Mouse (Mus musculus) midbrain, embryonic 12.5 days (tissue): ENCODE results near the gene Gm20388. TPM values are rescaled to one million over a fixed set of nuclear protein-coding genes. Genes with fewer than 3 reads are reported as not detected.

Experiments
- ATAC-seq: fragments of 200-750 bp; cut with Nextera tagmentation; 2 replicates; pipeline ENCODE4 v1.8.0; 2017; ENCODE audit warnings: low read depth, moderate TSS enrichment, moderate library complexity; ENCODE audit not compliant: low FRiP score
- H3K27ac ChIP-seq: fragments of 300-500 bp; sonication (generic); replicated peaks from 2 replicates; pipeline ENCODE4 v1.5.1; 2016; ENCODE audit warnings: mild to moderate bottlenecking
- H3K27me3 ChIP-seq: fragments of 300-500 bp; sonication (generic); 2 replicates; pipeline ENCODE4 v1.6.1; 2016; ENCODE audit warnings: mild to moderate bottlenecking
- H3K36me3 ChIP-seq: fragments of 300-500 bp; sonication (generic); 2 replicates; pipeline ENCODE4 v1.6.1; 2016
- H3K4me1 ChIP-seq: fragments of 300-500 bp; sonication (generic); 2 replicates; pipeline ENCODE4 v1.6.1; 2016
- H3K4me2 ChIP-seq: fragments of 300-500 bp; sonication (generic); replicated peaks from 2 replicates; pipeline ENCODE4 v1.6.1; 2016; ENCODE audit warnings: mild to moderate bottlenecking, moderate library complexity
- H3K4me3 ChIP-seq: fragments of 300-500 bp; sonication (generic); 2 replicates; pipeline ENCODE4 v1.5.1; 2016; ENCODE audit warnings: mild to moderate bottlenecking
- H3K9ac ChIP-seq: fragments of 300-500 bp; sonication (generic); replicated peaks from 2 replicates; pipeline ENCODE4 v1.6.1; 2016; ENCODE audit warnings: mild to moderate bottlenecking, moderate library complexity
- H3K9me3 ChIP-seq: fragments of 300-500 bp; sonication (generic); 2 replicates; pipeline ENCODE4 v1.6.1; 2016; ENCODE audit warnings: mild to moderate bottlenecking
- WGBS: fragments of 180-500 bp; shearing (Covaris S2); methylation state at CpG from one replicate; pipeline ENCODE4 v1.1.7; 2016; 5-methylcytosine and 5-hydroxymethylcytosine counted together
- polyA plus RNA-seq: library from polyadenylated mRNA; unstranded; fragments of >200 nt; fragmentation: Nextera tagmentation; extraction: Ambion mirVana; gene quantifications from 2 replicates; pipeline ENCODE4 v1.2.1, GENCODE M21; 2016

Gm20388 gene
- polyA plus RNA-seq, 1 experiment from 2014 or later: not detected

DNA sequence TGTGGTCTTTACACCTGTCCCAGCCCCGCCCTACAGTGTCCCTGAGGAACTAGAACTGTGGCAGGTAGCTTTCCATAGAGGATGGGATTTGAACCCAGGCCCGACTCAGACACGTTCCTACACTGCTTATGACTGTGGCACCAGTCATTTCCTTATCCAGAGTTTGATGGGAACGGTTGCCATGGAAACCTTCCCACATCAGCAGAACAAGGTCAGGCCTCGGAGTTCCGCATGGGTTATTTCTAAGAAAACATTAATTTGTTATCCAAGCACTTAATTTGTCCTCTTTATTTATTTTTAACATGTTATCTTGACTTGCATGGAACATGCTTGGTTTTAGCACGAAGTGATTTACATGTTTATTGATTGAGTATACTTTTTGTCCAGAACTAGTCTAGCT, 91.1 kb downstream of the Gm20388 start:
- Histone ChIP-seq H3K9me3 (no peaks in the 10 kb centered on the region), H3K27me3 (no peaks in the 10 kb centered on the region; the same call in 1 of the 2 replicates), H3K36me3 (no peaks in the 10 kb centered on the region), H3K9ac (no peak overlapping the region), H3K4me3 (no peak overlapping the region), H3K4me1 (0 out of 2 replicates have a peak, but pooled peaks cover 10% of the 10 kb centered on the region), H3K27ac (no peak overlapping the region), H3K4me2 (no peak overlapping the region)
- no peak for ATAC-seq
- 67% methylated on average over 7 of the region's 7 CpGs for WGBS

DNA sequence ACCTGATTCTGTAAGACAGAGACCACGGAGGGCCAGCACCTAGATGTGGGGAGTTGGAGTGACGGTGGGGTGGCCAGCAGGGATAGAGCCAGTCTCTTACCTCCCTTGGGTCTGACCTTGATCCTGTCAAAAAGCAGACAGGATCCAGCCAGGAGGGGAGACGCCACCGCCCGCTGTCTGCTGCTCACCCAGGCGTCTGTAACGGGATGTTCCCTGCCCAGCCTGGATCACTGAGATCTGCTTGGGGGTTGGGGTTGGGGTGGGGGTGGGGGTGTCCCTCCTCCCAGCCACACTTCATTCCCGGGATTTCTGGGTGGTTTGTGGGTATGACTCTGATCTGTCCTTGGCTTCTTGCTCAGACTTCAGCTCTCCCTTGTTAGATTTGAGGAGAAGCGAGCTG, 91.7 kb downstream of the Gm20388 start:
- 0 out of 2 replicates have a peak, but pooled peaks cover 10% of the 10 kb centered on the region for H3K4me1 ChIP-seq
- 63% methylated on average over 9 of the region's 9 CpGs for WGBS
- no peak overlapping the region for H3K4me3 ChIP-seq
- H3K9ac ChIP-seq: no peak overlapping the region
- no peak overlapping the region for H3K4me2 ChIP-seq
- H3K36me3 ChIP-seq: no peaks in the 10 kb centered on the region
- H3K9me3 ChIP-seq: no peaks in the 10 kb centered on the region
- H3K27ac ChIP-seq: no peak overlapping the region
- no peak for ATAC-seq
- no peaks in the 10 kb centered on the region; the same call in 1 of the 2 replicates for H3K27me3 ChIP-seq

DNA sequence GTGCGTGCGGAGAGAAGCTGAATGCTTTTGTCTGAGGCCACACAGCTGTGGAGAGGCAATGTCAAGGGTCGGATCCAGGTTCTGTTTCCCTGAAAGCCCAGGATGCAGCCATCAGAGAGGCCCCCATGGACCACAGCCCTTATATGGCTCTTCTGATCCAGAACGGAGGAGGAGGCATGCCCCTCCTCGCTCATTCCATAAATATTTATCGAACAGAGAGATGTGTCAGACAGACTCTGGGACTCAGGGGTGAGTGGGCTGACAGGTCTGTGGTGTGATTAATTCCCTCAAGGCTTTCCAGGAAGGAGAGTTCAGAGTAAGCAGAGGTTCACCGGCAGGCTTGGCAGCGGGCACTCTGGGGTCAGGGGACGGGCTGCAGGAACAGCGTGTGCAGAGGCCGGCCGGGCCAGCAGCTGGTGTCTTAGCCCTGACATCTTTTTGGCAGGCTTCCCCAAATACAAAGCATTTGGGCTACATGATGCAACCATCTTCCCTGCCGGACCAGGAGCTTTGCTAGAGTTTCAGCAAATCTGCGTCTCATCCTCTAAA, 93.6 kb downstream of the Gm20388 start:
- H3K27ac ChIP-seq: 0 out of 2 replicates have a peak overlapping the region, but pooled peaks have one; percentile 2
- 0 out of 2 replicates have a peak, but pooled peaks cover 10% of the 10 kb centered on the region for H3K4me1 ChIP-seq
- 54% methylated on average over 14 of the region's 14 CpGs for WGBS
- no peak overlapping the region for H3K4me3 ChIP-seq
- H3K9ac ChIP-seq: no peak overlapping the region
- no peaks in the 10 kb centered on the region for H3K36me3 ChIP-seq
- ATAC-seq: no peak
- H3K4me2 ChIP-seq: no peak overlapping the region
- no peaks in the 10 kb centered on the region; the same call in 1 of the 2 replicates for H3K27me3 ChIP-seq
- no peaks in the 10 kb centered on the region for H3K9me3 ChIP-seq

DNA sequence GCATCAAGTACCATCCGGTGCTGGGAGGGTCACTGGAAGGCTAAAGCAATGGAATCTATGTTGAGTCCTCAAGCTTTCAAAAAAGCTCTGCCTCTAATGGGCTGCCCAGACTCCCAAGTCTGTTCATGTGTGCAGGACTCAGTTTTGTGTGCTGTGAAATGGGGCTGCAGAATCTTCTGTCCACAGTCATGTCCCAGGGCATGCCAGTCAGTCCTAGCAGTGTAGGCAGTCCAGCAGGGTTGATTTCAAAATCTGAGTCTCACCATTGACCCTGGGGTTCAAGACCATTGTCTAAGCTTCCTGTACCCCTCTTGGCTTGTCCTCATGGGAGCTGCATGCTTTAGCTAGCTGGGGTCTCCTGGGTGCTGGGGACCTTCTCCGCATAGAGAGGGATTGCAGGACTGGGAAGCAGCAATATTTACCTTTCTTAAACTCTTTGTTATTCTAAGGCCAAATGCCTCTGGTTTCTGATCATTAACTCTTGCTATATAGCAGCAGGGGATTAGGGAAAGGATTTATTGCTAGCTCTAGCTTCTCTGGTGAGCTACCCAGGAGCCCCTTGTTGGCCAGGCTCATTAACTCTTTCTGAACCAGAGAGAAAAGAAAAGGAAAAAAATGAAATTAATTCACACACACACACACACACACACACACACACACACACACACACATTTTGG, 94.2 kb downstream of the Gm20388 start:
- WGBS: 54% methylated on average over 2 of the region's 2 CpGs
- no peak overlapping the region for H3K27ac ChIP-seq

DNA sequence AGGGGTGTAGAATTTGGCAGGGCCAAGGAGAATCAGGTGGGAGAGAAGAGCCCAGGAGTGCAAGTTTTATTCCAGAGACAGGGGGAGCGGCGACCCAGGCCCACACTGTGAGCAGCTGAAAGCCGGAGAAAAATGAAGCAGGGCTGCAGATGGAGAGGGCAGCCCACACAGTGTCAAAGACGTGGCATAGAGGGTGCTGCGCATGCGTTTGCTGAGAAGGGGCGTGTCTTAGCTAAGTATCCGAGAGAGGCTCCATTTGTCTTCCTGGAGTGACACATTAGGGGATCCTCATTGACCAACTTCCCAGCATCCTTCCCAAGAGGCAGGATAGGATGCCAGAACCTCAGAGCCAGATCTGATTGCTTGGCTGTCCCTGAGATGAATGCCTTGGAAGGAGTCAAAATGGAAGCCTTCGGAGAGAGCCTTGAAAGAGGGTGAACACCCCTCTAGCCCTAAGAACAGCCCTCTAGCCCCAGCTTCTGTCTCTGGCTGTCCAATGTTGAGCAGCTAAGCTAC, 96.1 kb downstream of the Gm20388 start:
- H3K4me2 ChIP-seq: no peak overlapping the region
- no peak overlapping the region for H3K9ac ChIP-seq
- no peaks in the 10 kb centered on the region for H3K9me3 ChIP-seq
- no peak for ATAC-seq
- no peaks in the 10 kb centered on the region for H3K36me3 ChIP-seq
- H3K27me3 ChIP-seq: no peaks in the 10 kb centered on the region; the same call in 1 of the 2 replicates
- H3K27ac ChIP-seq: no peak overlapping the region
- H3K4me1 ChIP-seq: 0 out of 2 replicates have a peak, but pooled peaks cover 13% of the 10 kb centered on the region
- H3K4me3 ChIP-seq: no peak overlapping the region
- WGBS: 41% methylated on average over 9 of the region's 9 CpGs

More for the DNA sequence above, 94.2 kb downstream of the Gm20388 start:
- Histone ChIP-seq H3K36me3 (no peaks in the 10 kb centered on the region), H3K4me3 (no peak overlapping the region), H3K4me2 (no peak overlapping the region), H3K9me3 (no peaks in the 10 kb centered on the region), H3K27me3 (no peaks in the 10 kb centered on the region; the same call in 1 of the 2 replicates), H3K4me1 (0 out of 2 replicates have a peak, but pooled peaks cover 13% of the 10 kb centered on the region), H3K9ac (no peak overlapping the region)
- ATAC-seq: no peak

DNA sequence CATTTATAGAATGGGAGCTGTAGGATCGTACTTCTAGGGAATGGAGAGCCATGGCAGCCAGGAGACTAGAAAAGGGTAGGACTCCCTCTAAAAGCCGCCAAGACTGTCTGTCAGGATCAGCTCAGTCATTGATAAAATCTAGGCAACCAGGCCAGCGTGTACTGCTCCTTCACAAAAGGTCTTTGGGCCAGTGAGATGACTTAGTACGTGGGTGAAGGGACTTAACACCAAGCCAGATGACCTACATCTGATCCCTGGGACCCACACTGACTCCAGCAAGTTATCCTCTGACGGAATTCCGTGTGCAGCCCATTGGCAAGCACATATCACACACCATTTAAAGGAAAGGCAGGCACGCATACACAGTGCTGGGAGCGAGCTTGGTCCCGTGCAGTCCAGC, 96.5 kb downstream of the Gm20388 start:
- 82% methylated on average over 9 of the region's 9 CpGs for WGBS
- Histone ChIP-seq H3K4me2 (no peak overlapping the region), H3K9me3 (no peaks in the 10 kb centered on the region), H3K9ac (no peak overlapping the region), H3K27ac (no peak overlapping the region), H3K4me3 (no peak overlapping the region), H3K27me3 (peaks cover 2% of the 10 kb centered on the region; the same call in 1 of the 2 replicates), H3K4me1 (0 out of 2 replicates have a peak, but pooled peaks cover 13% of the 10 kb centered on the region), H3K36me3 (no peaks in the 10 kb centered on the region)
- ATAC-seq: no peak

DNA sequence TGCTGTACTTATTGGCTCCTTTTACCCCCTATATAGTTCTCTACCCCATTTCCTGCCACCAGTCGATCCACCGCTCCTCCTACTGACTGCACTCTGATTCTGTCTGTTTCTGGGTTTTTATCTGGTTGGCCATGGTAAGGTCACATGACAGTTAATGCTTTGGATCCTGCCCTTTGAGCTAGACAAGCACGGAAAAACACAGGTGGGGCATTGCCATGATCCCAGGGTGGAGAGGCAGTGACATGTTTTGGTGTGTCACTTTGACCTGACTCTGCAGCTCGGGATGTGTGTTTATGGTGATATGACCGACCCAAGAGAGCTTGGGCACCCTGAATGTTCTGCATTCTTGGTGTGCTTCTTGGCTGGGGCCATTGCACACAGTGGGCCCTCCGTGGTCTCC, 98.6 kb downstream of the Gm20388 start:
- H3K4me3 ChIP-seq: no peak overlapping the region
- H3K27me3 ChIP-seq: peaks cover 5% of the 10 kb centered on the region; the same call in 1 of the 2 replicates
- H3K27ac ChIP-seq: no peak overlapping the region
- no peaks in the 10 kb centered on the region for H3K9me3 ChIP-seq
- ATAC-seq: no peak
- peaks cover 15% of the 10 kb centered on the region; the same call in 1 of the 2 replicates for H3K4me1 ChIP-seq
- 74% methylated on average over 6 of the region's 6 CpGs for WGBS
- H3K9ac ChIP-seq: no peak overlapping the region
- no peaks in the 10 kb centered on the region for H3K36me3 ChIP-seq
- no peak overlapping the region for H3K4me2 ChIP-seq

DNA sequence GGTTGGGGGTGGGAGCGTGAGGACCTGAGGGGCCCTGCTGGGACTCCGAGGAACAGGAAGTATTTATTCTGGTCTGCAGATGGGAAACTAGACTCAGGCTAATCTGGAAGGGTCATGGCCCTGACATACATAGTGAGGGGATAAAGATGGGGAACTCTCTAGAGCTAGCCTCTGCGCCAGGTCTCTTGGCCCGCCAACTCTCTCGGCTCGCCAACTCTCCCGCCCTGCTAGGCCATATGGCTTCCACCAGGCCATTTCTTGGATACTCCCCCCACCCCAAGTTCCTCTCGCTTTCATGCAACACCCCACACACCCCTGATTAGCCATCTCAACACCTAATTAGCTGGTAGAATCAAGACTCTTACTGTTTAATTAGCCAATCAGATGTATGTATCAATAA, 101.8 kb downstream of the Gm20388 start:
- WGBS: 94% methylated on average over 8 of the region's 8 CpGs
- Histone ChIP-seq H3K27me3 (peaks cover 5% of the 10 kb centered on the region; the same call in 1 of the 2 replicates), H3K27ac (no peak overlapping the region), H3K4me2 (no peak overlapping the region), H3K4me1 (peaks cover 10% of the 10 kb centered on the region; the same call in 1 of the 2 replicates), H3K36me3 (no peaks in the 10 kb centered on the region), H3K4me3 (no peak overlapping the region), H3K9me3 (no peaks in the 10 kb centered on the region), H3K9ac (no peak overlapping the region)
- no peak for ATAC-seq

DNA sequence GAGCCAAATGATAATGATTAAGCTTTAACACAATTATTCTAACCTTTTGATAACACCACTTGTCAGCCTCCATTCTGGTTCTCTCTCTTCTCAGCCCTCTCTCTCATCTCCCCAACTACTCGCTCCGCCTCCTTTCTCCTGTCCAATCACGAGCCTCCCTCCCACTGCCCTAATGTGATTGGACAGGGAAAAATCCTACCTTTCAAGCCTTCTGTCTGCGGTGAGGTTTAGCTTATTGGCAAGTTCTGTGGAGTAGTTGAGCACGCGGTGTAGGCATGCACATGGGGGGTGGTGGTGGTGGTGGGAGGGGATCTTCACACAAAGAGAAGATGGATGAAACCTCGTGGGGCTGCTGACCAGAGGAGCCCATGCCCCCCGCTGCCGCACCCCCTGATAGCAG, 102.3 kb downstream of the Gm20388 start:
- H3K9me3 ChIP-seq: no peaks in the 10 kb centered on the region
- peaks cover 5% of the 10 kb centered on the region; the same call in 1 of the 2 replicates for H3K27me3 ChIP-seq
- no peak for ATAC-seq
- no peak overlapping the region for H3K9ac ChIP-seq
- H3K4me3 ChIP-seq: no peak overlapping the region
- 31% methylated on average over 9 of the region's 9 CpGs for WGBS
- H3K4me2 ChIP-seq: no peak overlapping the region
- H3K4me1 ChIP-seq: peaks cover 10% of the 10 kb centered on the region; the same call in 1 of the 2 replicates
- no peak overlapping the region for H3K27ac ChIP-seq
- H3K36me3 ChIP-seq: no peaks in the 10 kb centered on the region

DNA sequence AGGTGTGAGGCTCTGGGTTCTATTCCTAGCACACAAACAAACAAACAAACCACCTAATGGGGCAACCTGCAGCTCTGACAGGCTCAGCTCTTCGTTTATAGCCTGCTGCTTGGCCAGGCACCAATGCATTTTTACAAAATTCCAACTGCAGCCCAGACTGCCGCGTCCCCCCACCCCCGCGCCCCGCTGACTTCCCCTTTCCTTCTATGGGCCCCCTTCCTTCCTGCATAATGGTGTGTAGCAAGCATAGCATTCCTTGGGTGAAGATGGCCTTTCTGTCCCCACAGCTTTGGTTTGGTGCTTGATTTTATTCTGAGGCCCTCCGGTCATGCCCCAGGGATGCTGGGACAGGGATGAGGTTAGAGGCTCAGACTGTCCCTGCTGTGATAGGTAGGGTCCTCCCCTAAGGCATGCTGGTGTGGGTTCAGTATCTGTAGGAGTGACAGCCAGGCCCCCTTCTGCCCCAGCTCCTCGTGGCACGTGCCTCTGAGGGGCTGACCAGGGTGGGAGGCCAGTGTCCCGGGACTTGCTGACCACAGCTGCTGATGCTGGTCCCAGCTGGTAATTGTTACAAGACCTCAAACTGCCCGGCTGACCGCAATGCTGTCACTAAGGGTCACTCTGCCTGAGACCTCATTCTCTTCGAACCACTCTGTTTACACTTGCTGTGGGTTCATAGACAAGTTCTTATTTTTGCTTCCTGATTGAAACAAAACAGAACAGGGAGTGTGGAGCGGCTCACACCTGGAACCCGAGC, 103.8 kb downstream of the Gm20388 start:
- Histone ChIP-seq H3K4me3 (no peak overlapping the region), H3K9ac (no peak overlapping the region), H3K36me3 (no peaks in the 10 kb centered on the region), H3K4me2 (no peak overlapping the region), H3K27ac (no peak overlapping the region), H3K27me3 (peaks cover 8% of the 10 kb centered on the region; the same call in 1 of the 2 replicates), H3K4me1 (peaks cover 15% of the 10 kb centered on the region; the same call in 1 of the 2 replicates), H3K9me3 (no peaks in the 10 kb centered on the region)
- ATAC-seq: no peak
- WGBS: 73% methylated on average over 15 of the region's 15 CpGs

DNA sequence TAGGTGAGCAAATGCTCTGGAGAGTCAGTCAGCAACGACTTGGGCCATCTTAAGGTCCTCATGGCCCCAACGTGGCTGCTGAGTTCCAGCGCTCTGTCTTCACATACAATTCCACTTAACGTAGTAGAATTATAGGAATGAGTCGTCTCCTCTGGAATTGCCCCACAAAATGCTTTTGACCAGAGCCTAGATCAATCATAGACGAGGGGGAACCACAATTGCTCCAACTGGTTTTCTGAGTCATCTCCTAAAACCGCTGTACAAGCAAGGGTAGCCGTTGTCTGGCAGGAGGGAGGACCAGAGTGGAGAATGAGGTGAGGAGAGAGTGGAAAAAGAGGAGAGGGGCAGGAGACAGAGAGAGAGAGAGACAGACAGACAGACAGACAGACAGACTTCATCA, 105.3 kb downstream of the Gm20388 start:
- Histone ChIP-seq H3K27me3 (peaks cover 8% of the 10 kb centered on the region; the same call in 1 of the 2 replicates), H3K27ac (no peak overlapping the region), H3K4me3 (no peak overlapping the region), H3K9ac (no peak overlapping the region), H3K4me2 (no peak overlapping the region), H3K9me3 (no peaks in the 10 kb centered on the region), H3K36me3 (no peaks in the 10 kb centered on the region), H3K4me1 (peaks cover 13% of the 10 kb centered on the region; the same call in 1 of the 2 replicates)
- 89% methylated on average over 8 of the region's 8 CpGs for WGBS
- no peak for ATAC-seq
